Mouse (Mus musculus) forebrain, postnatal 0 days (tissue): ENCODE measurements at regions not wholly inside any gene's neighbourhood (a gene's known extent, or its start where the extent isn't known, plus 50 kb on each side); places are given as distances from the start of the nearest gene placed in this dataset.

Experiments used
- ATAC-seq: fragments of 200-750 bp; cut with Nextera tagmentation; 2 replicates; pipeline ENCODE4 v1.8.0; 2017; ENCODE audit warnings: mild to moderate bottlenecking, moderate library complexity
- DNase-seq: peaks from one replicate; pipeline ENCODE4 v3.0.0-alpha.2; 2015
- H3K27ac ChIP-seq: fragments of 300-500 bp; sonication (generic); 2 replicates; pipeline ENCODE4 v1.5.1; 2014; ENCODE audit warnings: low read depth, mild to moderate bottlenecking, antibody characterized with exemption, low read length, moderate library complexity, mixed read lengths
- H3K27me3 ChIP-seq: fragments of 300-500 bp; sonication (generic); 2 replicates; pipeline ENCODE4 v1.6.1; 2014; ENCODE audit warnings: mild to moderate bottlenecking, low read length, mixed read lengths; ENCODE audit not compliant: insufficient read depth
- H3K36me3 ChIP-seq: fragments of 300-500 bp; sonication (generic); 2 replicates; pipeline ENCODE4 v1.6.1; 2014; ENCODE audit warnings: mild to moderate bottlenecking, moderate library complexity; ENCODE audit not compliant: insufficient read depth
- H3K4me1 ChIP-seq: fragments of 300-500 bp; sonication (generic); 2 replicates; pipeline ENCODE4 v1.6.1; 2014; ENCODE audit warnings: antibody characterized with exemption; ENCODE audit not compliant: insufficient read depth
- H3K4me2 ChIP-seq: fragments of 300-500 bp; sonication (generic); 2 replicates; pipeline ENCODE4 v1.6.1; 2014; ENCODE audit warnings: low read depth, mild to moderate bottlenecking, moderate library complexity
- H3K4me3 ChIP-seq: fragments of 300-500 bp; sonication (generic); 2 replicates; pipeline ENCODE4 v1.5.1; 2014; ENCODE audit warnings: low read depth, low read length, mixed read lengths
- H3K9ac ChIP-seq: fragments of 300-500 bp; sonication (generic); 2 replicates; pipeline ENCODE4 v1.6.1; 2014; ENCODE audit warnings: mild to moderate bottlenecking
- H3K9me3 ChIP-seq: fragments of 300-500 bp; sonication (generic); 2 replicates; pipeline ENCODE4 v1.6.1; 2016; ENCODE audit warnings: low read length
- CTCF ChIP-seq: sonication (generic); IDR thresholded peaks from 2 replicates; pipeline ENCODE4 v1.5.1; 2016; ENCODE audit warnings: antibody characterized with exemption, control low read depth, low read depth
- WGBS: fragments of 180-500 bp; shearing (Covaris S2); extraction: QIAGEN DNeasy Blood & Tissue Kit; methylation state at CpG from one replicate; pipeline ENCODE4 v1.1.7; 2014; 5-methylcytosine and 5-hydroxymethylcytosine counted together

GRCm38 (mm10) chr10:92075469-92075868, 646.8 kb downstream of the Nedd1 start:
- H3K4me1 ChIP-seq, result no peaks in the 10 kb centered on the region
- no peak overlapping the region for H3K27ac ChIP-seq
- H3K27me3 ChIP-seq, result peaks cover under 1% of the 10 kb centered on the region; the same call in 1 of the 2 replicates
- ATAC-seq, result no peak
- no peaks in the 10 kb centered on the region for H3K36me3 ChIP-seq
- no peak for TF ChIP-seq CTCF
- WGBS, result 13% methylated on average over 8 of the region's 8 CpGs
- no peak overlapping the region for H3K4me3 ChIP-seq
- no peaks in the 10 kb centered on the region for H3K9me3 ChIP-seq
- H3K9ac ChIP-seq, result no peak overlapping the region
- DNase-seq, result no peak
- no peak overlapping the region for H3K4me2 ChIP-seq

- 52% methylated on average over 11 of the region's 11 CpGs for WGBS
- H3K36me3 ChIP-seq, result no peaks in the 10 kb centered on the region
- no peak overlapping the region for H3K9ac ChIP-seq
- no peak for ATAC-seq
- no peaks in the 10 kb centered on the region for H3K4me1 ChIP-seq
- H3K27me3 ChIP-seq, result no peaks in the 10 kb centered on the region; the same call in 1 of the 2 replicates
- DNase-seq, result no peak
- H3K9me3 ChIP-seq, result no peaks in the 10 kb centered on the region
- H3K27ac ChIP-seq, result no peak overlapping the region
- H3K4me2 ChIP-seq, result no peak overlapping the region
- no peak for TF ChIP-seq CTCF
- H3K4me3 ChIP-seq, result no peak overlapping the region
Observed at GRCm38 (mm10) chr10:92074698-92075394, 647.4 kb downstream of the Nedd1 start.

GRCm38 (mm10) chr10:92073873-92074390, 648.3 kb downstream of the Nedd1 start:
- DNase-seq (no peak), ATAC-seq (no peak)
- TF ChIP-seq CTCF, result no peak
- H3K27me3 ChIP-seq, result no peaks in the 10 kb centered on the region; the same call in 1 of the 2 replicates
- no peak overlapping the region for H3K27ac ChIP-seq
- no peaks in the 10 kb centered on the region for H3K9me3 ChIP-seq
- no peak overlapping the region for H3K4me3 ChIP-seq
- WGBS, result 25% methylated on average over 5 of the region's 5 CpGs
- no peaks in the 10 kb centered on the region for H3K4me1 ChIP-seq
- H3K4me2 ChIP-seq, result no peak overlapping the region
- H3K9ac ChIP-seq, result no peak overlapping the region
- H3K36me3 ChIP-seq, result no peaks in the 10 kb centered on the region

GRCm38 (mm10) chr10:92044783-92045182, 677.4 kb downstream of the Nedd1 start:
- Histone ChIP-seq H3K9me3 (no peaks in the 10 kb centered on the region), H3K27ac (no peak overlapping the region), H3K36me3 (no peaks in the 10 kb centered on the region), H3K27me3 (no peaks in the 10 kb centered on the region), H3K9ac (no peak overlapping the region), H3K4me1 (no peaks in the 10 kb centered on the region), H3K4me2 (no peak overlapping the region), H3K4me3 (no peak overlapping the region)
- ATAC-seq (no peak), DNase-seq (no peak)
- TF ChIP-seq CTCF, result no peak

- no peaks in the 10 kb centered on the region for H3K9me3 ChIP-seq
- ATAC-seq (peak; percentile 91), DNase-seq (peak; percentile 67)
- WGBS, result 10% methylated on average over 3 of the region's 3 CpGs
- no peaks in the 10 kb centered on the region for H3K27me3 ChIP-seq
- H3K4me2 ChIP-seq, result no peak overlapping the region
- TF ChIP-seq CTCF, result no peak
- H3K4me3 ChIP-seq, result no peak overlapping the region
- no peak overlapping the region for H3K27ac ChIP-seq
- H3K9ac ChIP-seq, result no peak overlapping the region
- no peaks in the 10 kb centered on the region for H3K4me1 ChIP-seq
- H3K36me3 ChIP-seq, result no peaks in the 10 kb centered on the region
Observed at GRCm38 (mm10) chr10:92036176-92036575, 686.0 kb downstream of the Nedd1 start.

- WGBS, result 66% methylated on average over 4 of the region's 4 CpGs
- DNase-seq (no peak), ATAC-seq (no peak)
- H3K4me1 ChIP-seq, result no peaks in the 10 kb centered on the region
- no peak overlapping the region for H3K27ac ChIP-seq
- H3K9me3 ChIP-seq, result no peaks in the 10 kb centered on the region
- no peak for TF ChIP-seq CTCF
- H3K36me3 ChIP-seq, result no peaks in the 10 kb centered on the region
- no peaks in the 10 kb centered on the region for H3K27me3 ChIP-seq
- H3K9ac ChIP-seq, result no peak overlapping the region
- no peak overlapping the region for H3K4me2 ChIP-seq
- H3K4me3 ChIP-seq, result no peak overlapping the region
Observed at GRCm38 (mm10) chr10:92030221-92030620, 692.0 kb downstream of the Nedd1 start.

GRCm38 (mm10) chr10:92024203-92024602, 698.0 kb downstream of the Nedd1 start:
- H3K9ac ChIP-seq, result no peak overlapping the region
- H3K27ac ChIP-seq, result no peak overlapping the region
- no peak for TF ChIP-seq CTCF
- no peaks in the 10 kb centered on the region for H3K4me1 ChIP-seq
- H3K9me3 ChIP-seq, result no peaks in the 10 kb centered on the region
- no peaks in the 10 kb centered on the region for H3K27me3 ChIP-seq
- 30% methylated on average over 1 of the region's 1 CpGs for WGBS
- ATAC-seq (no peak), DNase-seq (no peak)
- H3K4me3 ChIP-seq, result no peak overlapping the region
- no peaks in the 10 kb centered on the region for H3K36me3 ChIP-seq
- no peak overlapping the region for H3K4me2 ChIP-seq
